Mouse (Mus musculus) liver, postnatal 0 days (tissue): Measurements from ENCODE around the gene Gm5741. TPM values are rescaled to one million over a fixed set of nuclear protein-coding genes. Genes with fewer than 3 reads are reported as not detected.

Experiments
- ATAC-seq: fragments of 200-750 bp; cut with Nextera tagmentation; 2 replicates; pipeline ENCODE4 v1.8.0; 2017; ENCODE audit warnings: mild to moderate bottlenecking, moderate library complexity
- DNase-seq: peaks from one replicate; pipeline ENCODE4 v3.0.0-alpha.2; 2016
- H3K27ac ChIP-seq: fragments of 300-500 bp; sonication (generic); 2 replicates; pipeline ENCODE4 v1.5.1; 2014; ENCODE audit warnings: antibody characterized with exemption, moderate library complexity, mild to moderate bottlenecking, low read depth
- H3K27me3 ChIP-seq: fragments of 300-500 bp; sonication (generic); 2 replicates; pipeline ENCODE4 v1.6.1; 2014; ENCODE audit warnings: low read length, control low read depth, mixed read lengths; ENCODE audit not compliant: insufficient read depth
- H3K36me3 ChIP-seq: fragments of 300-500 bp; sonication (generic); replicated peaks from 2 replicates; pipeline ENCODE4 v1.6.1; 2014; ENCODE audit warnings: mild to moderate bottlenecking, control low read depth, low read length, moderate library complexity, mixed read lengths; ENCODE audit not compliant: insufficient read depth
- H3K4me1 ChIP-seq: fragments of 300-500 bp; sonication (generic); 2 replicates; pipeline ENCODE4 v1.6.1; 2014; ENCODE audit warnings: antibody characterized with exemption, mild to moderate bottlenecking, control low read depth; ENCODE audit not compliant: insufficient read depth
- H3K4me2 ChIP-seq: fragments of 300-500 bp; sonication (generic); 2 replicates; pipeline ENCODE4 v1.6.1; 2014; ENCODE audit warnings: low read depth, mild to moderate bottlenecking, low read length, moderate library complexity, mixed read lengths
- H3K4me3 ChIP-seq: fragments of 300-500 bp; sonication (generic); 2 replicates; pipeline ENCODE4 v1.5.1; 2014; ENCODE audit warnings: low read depth, low read length
- H3K9ac ChIP-seq: fragments of 300-500 bp; sonication (generic); replicated peaks from 2 replicates; pipeline ENCODE4 v1.6.1; 2014; ENCODE audit warnings: mild to moderate bottlenecking, moderate library complexity
- H3K9me3 ChIP-seq: fragments of 300-500 bp; sonication (generic); 2 replicates; pipeline ENCODE4 v1.6.1; 2016; ENCODE audit warnings: mild to moderate bottlenecking, control low read depth, low read length, mixed read lengths
- CTCF ChIP-seq: sonication (generic); IDR thresholded peaks from 2 replicates; pipeline ENCODE4 v1.5.1; 2016; ENCODE audit warnings: antibody characterized with exemption, low read depth
- EP300 ChIP-seq: IDR thresholded peaks from 2 replicates; pipeline ENCODE4 v1.6.1; 2016; ENCODE audit warnings: antibody characterized with exemption, low read depth, mild to moderate bottlenecking
- WGBS: fragments of 180-500 bp; shearing (Covaris S2); extraction: QIAGEN DNeasy Blood & Tissue Kit; methylation state at CpG from one replicate; pipeline ENCODE4 v1.1.7; 2014; ENCODE audit not compliant: insufficient replicate concordance; 5-methylcytosine and 5-hydroxymethylcytosine counted together
- polyA plus RNA-seq: library from polyadenylated mRNA; unstranded; fragments of >200 nt; fragmentation: Nextera tagmentation; extraction: Ambion mirVana; gene quantifications from 2 replicates; pipeline ENCODE4 v1.2.1, GENCODE M21; 2015

Gm5741 gene
- polyA plus RNA-seq, 1 experiment from 2014 or later, result not detected

DNA sequence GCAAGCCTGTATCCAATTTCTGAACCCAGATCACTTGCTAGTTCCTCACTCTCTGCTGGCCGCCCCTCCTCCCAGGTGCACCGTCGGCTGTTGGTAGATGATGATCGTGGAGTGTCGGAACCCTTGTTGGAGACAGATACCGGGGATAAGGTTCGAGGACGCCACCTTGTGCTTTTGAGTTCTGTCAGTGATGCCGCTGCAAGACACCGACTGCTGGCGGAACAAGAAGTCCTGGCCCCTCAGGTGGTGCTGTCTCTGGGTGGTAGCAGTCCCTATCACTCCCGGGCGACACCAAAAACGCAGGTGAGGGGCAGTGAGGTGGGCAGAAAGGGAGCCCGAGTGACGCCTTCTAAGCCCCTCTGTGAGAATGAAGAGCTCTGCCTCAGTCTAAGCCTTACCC is 28.4 kb upstream of the Gm5741 start:
- Histone ChIP-seq H3K27me3 (no peaks in the 10 kb centered on the region), H3K4me1 (no peaks in the 10 kb centered on the region), H3K9me3 (no peaks in the 10 kb centered on the region), H3K9ac (no peak overlapping the region), H3K4me3 (no peak overlapping the region), H3K4me2 (no peak overlapping the region), H3K36me3 (peaks cover 47% of the 10 kb centered on the region), H3K27ac (no peak overlapping the region)
- no peak for ATAC-seq
- WGBS, result 88% methylated on average over 16 of the region's 16 CpGs
- DNase-seq, result no peak
- no peak for TF ChIP-seq CTCF
- no peak for TF ChIP-seq EP300

DNA sequence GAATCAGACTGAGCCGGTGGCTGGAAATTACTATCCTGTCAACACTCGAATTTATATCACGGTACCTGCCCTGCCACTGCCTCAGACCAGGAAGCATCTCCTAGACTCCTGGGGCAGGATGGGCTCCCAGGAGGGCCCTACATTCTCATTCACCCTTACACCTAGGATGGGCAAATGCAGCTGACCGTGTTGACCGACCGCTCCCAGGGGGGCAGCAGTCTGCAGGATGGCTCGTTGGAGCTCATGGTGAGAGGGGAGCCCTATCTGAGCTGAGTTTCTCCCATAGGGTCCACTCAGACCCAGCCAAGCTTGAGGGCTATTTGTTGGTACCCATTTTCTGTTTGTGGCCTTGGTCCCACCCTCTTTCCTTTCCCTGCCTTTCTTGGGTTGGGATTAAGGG is 27.8 kb upstream of the Gm5741 start:
- Histone ChIP-seq H3K4me3 (no peak overlapping the region), H3K4me1 (no peaks in the 10 kb centered on the region), H3K4me2 (no peak overlapping the region), H3K9me3 (no peaks in the 10 kb centered on the region), H3K36me3 (peaks cover 53% of the 10 kb centered on the region), H3K27ac (no peak overlapping the region), H3K9ac (no peak overlapping the region), H3K27me3 (no peaks in the 10 kb centered on the region)
- 93% methylated on average over 7 of the region's 7 CpGs for WGBS
- TF ChIP-seq EP300, result no peak
- no peak for TF ChIP-seq CTCF
- no peak for ATAC-seq
- no peak for DNase-seq

DNA sequence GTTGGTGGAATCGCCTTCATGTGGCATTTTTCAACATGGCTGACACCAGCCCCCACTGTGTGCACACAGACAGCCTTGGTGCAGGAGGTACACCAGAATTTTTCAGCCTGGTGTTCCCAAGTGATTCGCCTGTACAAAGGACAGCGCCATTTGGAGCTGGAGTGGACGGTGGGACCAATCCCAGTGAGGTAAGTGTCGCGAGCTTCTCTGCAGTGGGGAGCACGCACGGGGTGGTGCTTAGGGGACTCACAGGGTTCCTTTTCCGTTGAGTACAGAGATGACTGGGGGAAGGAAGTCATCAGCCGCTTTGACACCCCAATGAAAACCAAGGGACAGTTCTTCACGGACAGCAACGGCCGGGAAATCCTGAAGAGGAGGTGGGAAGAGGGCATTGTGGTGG is 27.3 kb upstream of the Gm5741 start:
- TF ChIP-seq EP300, result no peak
- no peak for DNase-seq
- Histone ChIP-seq H3K36me3 (peaks cover 53% of the 10 kb centered on the region), H3K27ac (no peak overlapping the region), H3K4me2 (no peak overlapping the region), H3K4me1 (no peaks in the 10 kb centered on the region), H3K9me3 (no peaks in the 10 kb centered on the region), H3K9ac (no peak overlapping the region), H3K27me3 (no peaks in the 10 kb centered on the region), H3K4me3 (no peak overlapping the region)
- 91% methylated on average over 13 of the region's 13 CpGs for WGBS
- ATAC-seq, result no peak

DNA sequence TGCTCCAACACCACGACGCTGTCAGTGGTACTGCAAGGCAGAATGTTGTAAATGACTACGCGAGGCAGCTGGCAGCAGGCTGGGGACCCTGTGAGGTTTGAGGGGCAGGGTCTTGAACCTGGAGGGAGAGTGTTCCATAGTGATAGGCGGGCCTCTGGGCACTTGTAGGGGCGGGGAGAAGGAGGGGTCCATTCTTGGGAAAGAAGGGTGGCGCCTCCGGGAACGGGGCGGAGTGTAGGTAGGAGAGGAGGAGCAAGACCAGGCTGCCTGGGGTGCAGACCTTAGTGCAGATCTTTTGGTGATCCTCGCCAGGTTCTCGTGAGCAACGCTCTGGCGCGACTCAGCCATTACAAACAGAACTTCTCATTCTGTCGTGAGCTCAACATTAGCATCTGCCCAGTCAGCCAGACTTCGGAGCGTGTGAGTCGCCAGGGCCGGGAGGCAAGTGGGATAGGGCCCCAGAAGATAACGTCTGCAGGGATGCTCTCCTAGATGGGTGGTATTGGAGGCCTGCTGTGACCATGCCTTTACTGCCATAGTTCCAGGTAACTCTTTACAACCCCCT is 23.8 kb upstream of the Gm5741 start:
- Histone ChIP-seq H3K4me2 (no peak overlapping the region), H3K4me3 (no peak overlapping the region), H3K9ac (no peak overlapping the region), H3K27me3 (no peaks in the 10 kb centered on the region), H3K4me1 (no peaks in the 10 kb centered on the region), H3K9me3 (no peaks in the 10 kb centered on the region), H3K36me3 (peaks cover 64% of the 10 kb centered on the region), H3K27ac (no peak overlapping the region)
- no peak for DNase-seq
- ATAC-seq, result no peak
- TF ChIP-seq CTCF (no peak), EP300 (no peak)
- 71% methylated on average over 21 of the region's 21 CpGs for WGBS

DNA sequence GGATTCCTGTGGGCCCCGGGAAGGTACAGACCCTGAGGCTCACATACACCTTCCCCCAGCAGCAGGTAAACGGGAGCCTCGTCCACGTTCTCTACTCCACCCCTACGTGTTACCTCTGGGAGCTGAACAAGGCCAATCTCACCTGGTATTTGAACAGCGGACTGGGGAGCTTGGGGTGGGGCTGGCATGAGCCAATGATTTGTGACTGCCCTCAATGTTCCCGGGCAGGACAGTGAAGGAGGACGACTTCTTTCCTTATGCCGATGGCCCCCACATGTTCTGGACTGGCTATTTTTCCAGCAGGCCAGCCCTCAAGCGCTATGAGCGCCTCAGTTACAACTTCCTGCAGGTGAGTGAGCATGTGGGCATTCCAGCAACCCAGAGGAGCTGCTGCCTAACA is 23.1 kb upstream of the Gm5741 start:
- DNase-seq, result no peak
- H3K27ac ChIP-seq, result no peak overlapping the region
- WGBS, result 80% methylated on average over 11 of the region's 11 CpGs
- TF ChIP-seq EP300 (no peak), CTCF (no peak)
- H3K27me3 ChIP-seq, result no peaks in the 10 kb centered on the region
- H3K9ac ChIP-seq, result no peak overlapping the region
- H3K4me3 ChIP-seq, result no peak overlapping the region
- no peak overlapping the region for H3K4me2 ChIP-seq
- H3K4me1 ChIP-seq, result no peaks in the 10 kb centered on the region
- H3K9me3 ChIP-seq, result no peaks in the 10 kb centered on the region
- H3K36me3 ChIP-seq, result peaks cover 59% of the 10 kb centered on the region
- no peak for ATAC-seq

DNA sequence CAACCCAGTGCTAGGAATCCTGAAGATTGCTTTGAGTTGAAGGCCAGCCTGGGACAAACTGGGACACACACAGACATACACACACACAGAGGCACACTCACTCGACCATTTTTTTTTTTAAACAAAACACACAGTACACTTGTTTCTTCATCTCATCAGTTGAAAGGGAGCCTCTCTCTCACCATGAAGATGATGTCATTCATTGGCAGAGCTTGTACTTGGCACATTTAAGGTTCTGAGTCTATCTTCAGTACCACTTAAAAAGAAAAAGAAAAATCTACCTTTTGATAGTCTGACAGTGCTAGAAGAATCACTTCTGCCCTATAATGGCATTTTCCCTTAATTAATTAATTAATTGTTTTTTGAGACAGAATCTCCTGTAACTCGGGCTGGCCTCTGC is 21.0 kb upstream of the Gm5741 start:
- H3K4me1 ChIP-seq, result peaks cover 6% of the 10 kb centered on the region; the same call in 1 of the 2 replicates
- DNase-seq (no peak), ATAC-seq (no peak)
- H3K9me3 ChIP-seq, result no peaks in the 10 kb centered on the region
- no peak overlapping the region for H3K4me3 ChIP-seq
- WGBS, result 58% methylated on average over 2 of the region's 2 CpGs
- H3K36me3 ChIP-seq, result peaks cover 49% of the 10 kb centered on the region
- no peak overlapping the region for H3K4me2 ChIP-seq
- TF ChIP-seq EP300, result no peak
- no peak for TF ChIP-seq CTCF
- no peaks in the 10 kb centered on the region for H3K27me3 ChIP-seq
- H3K27ac ChIP-seq, result no peak overlapping the region
- no peak overlapping the region for H3K9ac ChIP-seq

DNA sequence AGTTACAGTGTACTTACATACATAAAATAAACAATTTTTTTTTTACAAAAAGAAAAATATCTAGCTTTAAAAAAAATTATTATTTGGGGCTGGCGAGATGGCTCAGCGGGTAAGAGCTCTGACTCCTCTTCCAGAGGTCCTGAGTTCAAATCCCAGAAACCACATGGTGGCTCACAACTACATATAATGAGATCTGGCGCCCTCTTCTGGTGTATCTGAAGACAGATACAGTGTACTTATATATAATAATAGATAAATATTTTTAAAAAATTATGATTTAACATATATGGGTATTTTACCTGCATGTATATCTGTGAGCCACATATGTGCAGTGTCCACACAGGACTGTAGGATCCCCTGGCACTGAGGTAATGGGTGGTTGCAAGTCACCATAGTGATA is 18.5 kb upstream of the Gm5741 start:
- H3K27me3 ChIP-seq, result no peaks in the 10 kb centered on the region
- peaks cover 21% of the 10 kb centered on the region for H3K4me1 ChIP-seq
- H3K9me3 ChIP-seq, result no peaks in the 10 kb centered on the region
- WGBS, result 69% methylated on average over 3 of the region's 3 CpGs
- H3K27ac ChIP-seq, result no peak overlapping the region
- H3K9ac ChIP-seq, result no peak overlapping the region
- ATAC-seq (no peak), DNase-seq (no peak)
- TF ChIP-seq EP300 (no peak), CTCF (peak; percentile 37; the same call in 1 of the 2 replicates)
- no peak overlapping the region for H3K4me2 ChIP-seq
- peaks cover 38% of the 10 kb centered on the region for H3K36me3 ChIP-seq
- H3K4me3 ChIP-seq, result no peak overlapping the region
